Mouse (Mus musculus) cerebellum, adult 2 months (tissue): ENCODE data around the gene Cdk1.

Experiments used
- CTCF ChIP-seq: fragments of 200-500 bp; IDR thresholded peaks from 2 replicates; pipeline ENCODE4 v1.5.1; 2011; ENCODE audit warnings: low read depth, mild to moderate bottlenecking, control low read depth, low read length, moderate library complexity, borderline replicate concordance; ENCODE audit not compliant: insufficient read depth
- POLR2A ChIP-seq: fragments of 200-500 bp; IDR thresholded peaks from 2 replicates; pipeline ENCODE4 v1.6.1; 2011; ENCODE audit warnings: low read length, control low read depth, borderline replicate concordance; ENCODE audit not compliant: insufficient read depth

DNA sequence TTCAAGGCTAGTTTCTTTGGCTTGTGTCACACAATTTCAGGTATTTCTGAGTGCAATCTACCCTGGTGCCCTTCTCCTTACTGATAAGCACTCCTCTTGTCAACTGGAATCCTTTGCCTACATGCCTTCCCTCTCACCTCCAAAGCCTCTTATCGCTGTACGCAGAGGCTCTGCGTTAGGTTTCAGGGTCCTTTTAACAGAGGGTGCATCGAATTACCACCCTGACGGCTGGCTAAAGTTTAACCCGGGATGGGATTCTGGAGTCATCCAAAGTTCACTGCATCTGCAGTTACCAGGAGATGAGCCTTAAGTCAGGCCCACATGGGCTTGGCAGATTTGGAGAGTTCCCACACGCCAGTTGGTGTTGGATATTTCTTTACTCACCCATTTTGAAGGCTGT, 47.1 kb downstream of the Cdk1 start:
- TF ChIP-seq POLR2A (no peak), CTCF (no peak)
